Mouse (Mus musculus) thymus, adult 2 months (tissue): ENCODE results near the gene Banf1.

Source experiments
- CTCF ChIP-seq: fragments of 200-500 bp; IDR thresholded peaks from 2 replicates; pipeline ENCODE4 v1.5.1; 2012; ENCODE audit warnings: mild to moderate bottlenecking, control low read depth, low read length, moderate library complexity, borderline replicate concordance; ENCODE audit not compliant: control insufficient read depth, poor library complexity, insufficient read depth; ENCODE audit errors: extremely low read depth
- POLR2A ChIP-seq: fragments of 200-500 bp; IDR thresholded peaks from 2 replicates; pipeline ENCODE4 v1.6.1; 2012; ENCODE audit warnings: mild to moderate bottlenecking, low read length, control low read depth, moderate library complexity; ENCODE audit not compliant: control insufficient read depth, poor library complexity, insufficient read depth; ENCODE audit errors: extremely low read depth

- TF ChIP-seq POLR2A, result no peak
- TF ChIP-seq CTCF, result no peak
These were observed 487 bp upstream of the Banf1 start for GRCm38 (mm10) chr19:5367455-5367854.
